In the genomic region with DNA sequence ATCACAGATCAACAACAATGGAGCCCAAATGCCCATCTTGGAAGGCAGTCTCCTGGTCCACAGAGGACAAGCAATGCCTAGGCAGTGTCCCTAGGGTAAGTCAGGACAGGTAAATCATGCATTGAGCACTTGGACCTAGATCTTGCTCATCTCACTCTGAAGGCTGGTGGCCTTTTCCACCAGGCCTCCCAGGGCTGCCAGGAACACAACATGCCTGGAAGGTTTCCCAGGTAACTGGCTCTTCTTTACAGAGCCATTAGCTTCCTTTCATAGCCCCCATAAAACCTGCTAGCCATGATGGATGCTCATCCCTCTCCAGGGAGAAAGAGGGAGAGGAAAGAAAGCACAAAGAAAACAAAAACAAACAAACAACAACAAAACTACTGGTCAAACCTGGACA, we compare ENCODE assay signal across 10 mouse cellular contexts. TPM values are rescaled to one million over a fixed set of nuclear protein-coding genes. Genes with fewer than 3 reads are reported as not detected.
DNase-seq lines count a peak whose midpoint lies in the region; ATAC-seq and TF ChIP-seq lines count a peak whose summit lies in the region.
"Had no signal": no experiment of that assay in that cellular context is flagged by ENCODE, and none has a peak within 500 bp of the region (broad histone marks: within the 10 kb centered on the region; RNA-seq: fewer than 3 reads in every experiment).

No protein-coding gene starts in this region.

- ATAC-seq in forebrain, embryonic 12.5 days (ENCODE audit: low FRiP score), result no peak
- no peak for ATAC-seq in forebrain, embryonic 15.5 days (replicated peaks)
- ATAC-seq: intestine, embryonic 16.5 days had no signal

- peak overlapping the region; percentile 76; the same call in 1 of the 2 replicates for H3K27ac ChIP-seq in forebrain, embryonic 12.5 days
- H3K27ac ChIP-seq in forebrain, embryonic 15.5 days (replicated peaks), result no peak overlapping the region
- peak overlapping the region; percentile 87 for H3K27ac ChIP-seq in layer of hippocampus, adult 2 months
- peak overlapping the region; percentile 66; the same call in 1 of the 2 replicates for H3K27ac ChIP-seq in embryonic facial prominence, embryonic 10.5 days (replicated peaks)

- peaks cover 67% of the 10 kb centered on the region for H3K4me1 ChIP-seq in forebrain, embryonic 12.5 days
- peaks cover 74% of the 10 kb centered on the region for H3K4me1 ChIP-seq in forebrain, embryonic 15.5 days
- peaks cover 79% of the 10 kb centered on the region for H3K4me1 ChIP-seq in embryonic facial prominence, embryonic 10.5 days

- H3K36me3 ChIP-seq in forebrain, embryonic 12.5 days (replicated peaks), result no peaks in the 10 kb centered on the region
- no peaks in the 10 kb centered on the region for H3K36me3 ChIP-seq in forebrain, embryonic 15.5 days
- no peaks in the 10 kb centered on the region for H3K36me3 ChIP-seq in embryonic facial prominence, embryonic 10.5 days (replicated peaks)
- H3K36me3 ChIP-seq in myocyte (ENCODE audit: control insufficient read depth, insufficient read depth), result no peaks in the 10 kb centered on the region
- H3K36me3 ChIP-seq: liver, embryonic 13.5 days had no signal

- H3K4me2 ChIP-seq in forebrain, embryonic 12.5 days, result no peak overlapping the region
- H3K4me2 ChIP-seq in forebrain, embryonic 15.5 days (replicated peaks), result no peak overlapping the region
- H3K4me2 ChIP-seq in myocyte (ENCODE audit: low read depth), result peak overlapping the region; percentile 70
- H3K4me2 ChIP-seq: liver, embryonic 13.5 days had no signal

- no peak overlapping the region for H3K9ac ChIP-seq in forebrain, embryonic 12.5 days
- H3K9ac ChIP-seq in forebrain, embryonic 15.5 days (replicated peaks), result no peak overlapping the region
- H3K9ac ChIP-seq: liver, embryonic 13.5 days had no signal

- no peaks in the 10 kb centered on the region for H3K9me3 ChIP-seq in forebrain, embryonic 12.5 days
- no peaks in the 10 kb centered on the region for H3K9me3 ChIP-seq in forebrain, embryonic 15.5 days
- no peaks in the 10 kb centered on the region for H3K9me3 ChIP-seq in embryonic facial prominence, embryonic 10.5 days
- H3K9me3 ChIP-seq: liver, embryonic 13.5 days had no signal

- H3ac ChIP-seq in myocyte (ENCODE audit: control insufficient read depth, insufficient read length), result no peak overlapping the region

- TF ChIP-seq POLR2A in myocyte (IDR thresholded peaks at IDR 0.05; ENCODE audit: insufficient read length, low read depth), result no peak

- DNase-seq in layer of hippocampus, adult 2 months (ENCODE audit: low spot score in 2 of 2), result no peak
- DNase-seq in layer of hippocampus, postnatal 10 days (ENCODE audit: low spot score in 2 of 2), result no peak
- no peak for DNase-seq in embryonic facial prominence, embryonic 10.5 days (ENCODE audit: low spot score)
- DNase-seq in adipocyte (ENCODE audit: low spot score), result no peak
- DNase-seq in adrenal gland, postnatal 10 days, result no peak
- DNase-seq: liver, embryonic 13.5 days had no signal

- no peaks in the 10 kb centered on the region for H3K79me2 ChIP-seq in myocyte (ENCODE audit: control insufficient read depth, insufficient read depth)

- H3K27me3 ChIP-seq in forebrain, embryonic 12.5 days, result no peaks in the 10 kb centered on the region
- no peaks in the 10 kb centered on the region for H3K27me3 ChIP-seq in forebrain, embryonic 15.5 days
- H3K27me3 ChIP-seq in embryonic facial prominence, embryonic 10.5 days (replicated peaks; ENCODE audit: low read depth, poor library complexity, severe bottlenecking), result no peaks in the 10 kb centered on the region
- no peaks in the 10 kb centered on the region for H3K27me3 ChIP-seq in myocyte (ENCODE audit: control insufficient read depth, insufficient read depth, insufficient read length)
- H3K27me3 ChIP-seq: liver, embryonic 13.5 days had no signal

- no peak for TF ChIP-seq CTCF in layer of hippocampus, adult 2 months (conservative IDR thresholded peaks at IDR 0.05)

- H3K4me3 ChIP-seq in forebrain, embryonic 12.5 days (replicated peaks), result no peak overlapping the region
- no peak overlapping the region for H3K4me3 ChIP-seq in forebrain, embryonic 15.5 days
- H3K4me3 ChIP-seq in layer of hippocampus, adult 2 months, result no peak overlapping the region
- no peak overlapping the region for H3K4me3 ChIP-seq in embryonic facial prominence, embryonic 10.5 days
- no peak overlapping the region for H3K4me3 ChIP-seq in myocyte
- H3K4me3 ChIP-seq: liver, embryonic 13.5 days had no signal

TF ChIP-seq in myocyte, 11 proteins besides CTCF, POLR2A, EP300 and RAD21:
- TF ChIP-seq POLR2AphosphoS2 (IDR thresholded peaks at IDR 0.05; ENCODE audit: insufficient read length, low read depth) (no peak), TCF12 (IDR thresholded peaks at IDR 0.05; ENCODE audit: insufficient read depth, poor library complexity, severe bottlenecking) (no peak)

RNA-seq across cellular contexts. Expression of a gene that starts 50.9 kb away (rescaled TPM):
- polyA plus RNA-seq in forebrain, embryonic 12.5 days (2016; fragmentation: Nextera tagmentation; extraction: Ambion mirVana), result 92.7 and 97.1 TPM in 2 replicates
- 72.7 and 75.5 TPM in 2 replicates for polyA plus RNA-seq in forebrain, embryonic 15.5 days (2015; fragmentation: Nextera tagmentation; extraction: Ambion mirVana)
- total RNA-seq in layer of hippocampus, adult 2 months (2021), result 10 to 100 TPM; 49.8 to 52.2 TPM
- 10 to 100 TPM; 54.3 to 60.0 TPM for total RNA-seq in layer of hippocampus, postnatal 10 days (2021)
- 134 and 137 TPM in 2 replicates for polyA plus RNA-seq in embryonic facial prominence, embryonic 10.5 days (2016; fragmentation: Nextera tagmentation; extraction: Ambion mirVana)
- 55.0 TPM for polyA plus RNA-seq in myocyte (2012; fragmentation: generic; extraction: Trizol)
- total RNA-seq in adrenal gland, postnatal 10 days (2021), result 10 to 100 TPM; 56.0 to 58.1 TPM

RNA-seq across cellular contexts. Expression of a gene that starts 54.6 kb away (rescaled TPM):
- 17.7 and 19.1 TPM in 2 replicates for polyA plus RNA-seq in forebrain, embryonic 12.5 days (2016; fragmentation: Nextera tagmentation; extraction: Ambion mirVana)
- 34.7 and 35.0 TPM in 2 replicates for polyA plus RNA-seq in forebrain, embryonic 15.5 days (2015; fragmentation: Nextera tagmentation; extraction: Ambion mirVana)
- total RNA-seq in layer of hippocampus, adult 2 months (2021), result 10 to 100 TPM; 32.7 to 38.7 TPM
- total RNA-seq in layer of hippocampus, postnatal 10 days (2021), result 10 to 100 TPM; 30.8 to 37.0 TPM
- 16.0 and 16.3 TPM in 2 replicates for polyA plus RNA-seq in embryonic facial prominence, embryonic 10.5 days (2016; fragmentation: Nextera tagmentation; extraction: Ambion mirVana)
- 15.2 TPM for polyA plus RNA-seq in myocyte (2012; fragmentation: generic; extraction: Trizol)
- 10 to 100 TPM; 31.1 to 36.6 TPM for total RNA-seq in adrenal gland, postnatal 10 days (2021)
